Mouse (Mus musculus) cerebellum, adult 9-10 months (tissue): Measurements from ENCODE around the gene Sesn2.

ENCODE experiments used
- DNase-seq: peaks from one replicate; pipeline ENCODE4 v3.0.0; 2022

The Sesn2 gene

GRCm38 (mm10) chr4:132475895-132476878 is 34.1 kb downstream of the Sesn2 start:
- DNase-seq: no peak

- DNase-seq: no peak
Observed at GRCm38 (mm10) chr4:132474631-132475030, 35.7 kb downstream of the Sesn2 start.

- DNase-seq: no peak
Observed at GRCm38 (mm10) chr4:132473411-132473810, 36.9 kb downstream of the Sesn2 start.

GRCm38 (mm10) chr4:132469873-132470272 is 40.4 kb downstream of the Sesn2 start:
- DNase-seq: no peak

GRCm38 (mm10) chr4:132464255-132464613 is 46.1 kb downstream of the Sesn2 start:
- DNase-seq: no peak

GRCm38 (mm10) chr4:132463430-132464254 is 46.7 kb downstream of the Sesn2 start, which contains the start of gene Med18:
Gene Med18, minus strand, starts transcription at chr4:132463921.
- peak; percentile 90 for DNase-seq

- no peak for DNase-seq
Observed at GRCm38 (mm10) chr4:132462836-132463235, 47.5 kb downstream of the Sesn2 start.

- no peak for DNase-seq
Observed at GRCm38 (mm10) chr4:132460225-132460624, 50.1 kb downstream of the Sesn2 start.

GRCm38 (mm10) chr4:132455561-132455960 is 54.7 kb downstream of the Sesn2 start:
- DNase-seq: no peak

GRCm38 (mm10) chr4:132455146-132455545 is 55.2 kb downstream of the Sesn2 start:
- DNase-seq: no peak

GRCm38 (mm10) chr4:132454216-132454615 is 56.1 kb downstream of the Sesn2 start:
- no peak for DNase-seq

GRCm38 (mm10) chr4:132449778-132450177 is 60.5 kb downstream of the Sesn2 start:
- DNase-seq: no peak

- no peak for DNase-seq
Observed at GRCm38 (mm10) chr4:132446105-132446504, 64.2 kb downstream of the Sesn2 start.

GRCm38 (mm10) chr4:132444516-132444915 is 65.8 kb downstream of the Sesn2 start:
- DNase-seq: no peak
